Mouse (Mus musculus): Measurements from ENCODE around the gene Jaml.

GRCm38 (mm10) chr9:45145533-45146266 is 66.7 kb downstream of the Jaml start:
- TF ChIP-seq CTCF (IDR thresholded peaks at IDR 0.05; ENCODE audit: borderline replicate concordance, insufficient read depth, low read depth, low read length) (no peak), POLR2A (IDR thresholded peaks at IDR 0.05; ENCODE audit: borderline replicate concordance, insufficient read depth, low read length) (no peak)

Measured in cerebellum, adult 2 months (tissue).